Mouse (Mus musculus): ENCODE results near the gene Sap18b.
"Not testable (repeated sequence)": the region's sequence is repeated elsewhere in the genome, so short reads cannot be mapped to it uniquely, and the experiment has no call there.

Gene Sap18b

GRCm38 (mm10) chr8:95825162-95825561 lies at the start of gene Sap18b:
Sap18b (plus strand) TSS chr8:95825346.
- DNase-seq, result not testable (repeated sequence)

- DNase-seq, result no peak
These were observed 44.1 kb upstream of the Sap18b start for GRCm38 (mm10) chr8:95781085-95781484.

- DNase-seq, result no peak
These were observed 43.4 kb upstream of the Sap18b start for GRCm38 (mm10) chr8:95781775-95782174.

- peak; percentile 66 for DNase-seq
These were observed 42.5 kb upstream of the Sap18b start for GRCm38 (mm10) chr8:95782628-95783027.

- DNase-seq, result peak; percentile 80
These were observed 39.6 kb upstream of the Sap18b start for GRCm38 (mm10) chr8:95785591-95785990.

GRCm38 (mm10) chr8:95795333-95796061 lies 29.6 kb upstream of the Sap18b start:
- not testable (repeated sequence) for DNase-seq

- DNase-seq, result peak; percentile 21
These were observed 26.0 kb upstream of the Sap18b start for GRCm38 (mm10) chr8:95799117-95799516.

GRCm38 (mm10) chr8:95799891-95800290 lies 25.3 kb upstream of the Sap18b start:
- DNase-seq, result peak; percentile 78

- peak; percentile 70 for DNase-seq
These were observed 24.8 kb upstream of the Sap18b start for GRCm38 (mm10) chr8:95800353-95800752.

GRCm38 (mm10) chr8:95801476-95802064 lies 23.6 kb upstream of the Sap18b start:
- peak; percentile 61 for DNase-seq

- DNase-seq, result peak; percentile 76
These were observed 22.9 kb upstream of the Sap18b start for GRCm38 (mm10) chr8:95802231-95802630.

- no peak for DNase-seq
These were observed 19.7 kb upstream of the Sap18b start for GRCm38 (mm10) chr8:95805482-95805881.

GRCm38 (mm10) chr8:95806461-95807191 lies 18.5 kb upstream of the Sap18b start:
- peak; percentile 90 for DNase-seq

- peak; percentile 100 for DNase-seq
These were observed 17.8 kb upstream of the Sap18b start, which contains the start of gene Cnot1 for GRCm38 (mm10) chr8:95807331-95807843. Cnot1 (minus strand) TSS chr8:95807464.

GRCm38 (mm10) chr8:95807861-95808260 lies 17.3 kb upstream of the Sap18b start:
- peak; percentile 99 for DNase-seq

GRCm38 (mm10) chr8:95808631-95809030 lies 16.5 kb upstream of the Sap18b start:
- no peak for DNase-seq

- no peak for DNase-seq
These were observed 16.0 kb upstream of the Sap18b start for GRCm38 (mm10) chr8:95809116-95809515.

- DNase-seq, result peak; percentile 93
These were observed 15.0 kb upstream of the Sap18b start for GRCm38 (mm10) chr8:95810184-95810591.

GRCm38 (mm10) chr8:95816044-95816708 lies 9.0 kb upstream of the Sap18b start:
- DNase-seq, result no peak

- no peak for DNase-seq
These were observed 7.5 kb upstream of the Sap18b start for GRCm38 (mm10) chr8:95817597-95817996.

- peak; percentile 94 for DNase-seq
These were observed 6.9 kb upstream of the Sap18b start for GRCm38 (mm10) chr8:95818211-95818610.

GRCm38 (mm10) chr8:95821266-95821665 lies 3.9 kb upstream of the Sap18b start:
- no peak for DNase-seq

GRCm38 (mm10) chr8:95822096-95822495 lies 3.0 kb upstream of the Sap18b start:
- no peak for DNase-seq
